ENCODE assay signal across 21 mouse cellular contexts in genomic region chr8:118809660-118810059, GRCm38 (mm10).
DNase-seq lines count a peak whose midpoint lies in the region; ATAC-seq lines count a peak whose summit lies in the region.
"Had no signal": no experiment of that assay in that cellular context is flagged by ENCODE, and none has a peak within 500 bp of the region (broad histone marks: within the 10 kb centered on the region; RNA-seq: fewer than 3 reads in every experiment).

No protein-coding gene starts in this region.

- DNase-seq in frontal cortex, postnatal 14 days (ENCODE audit: low spot score in 2 of 2), result no peak
- peak; percentile 23 to 40 for DNase-seq in right cerebral cortex, adult 2 months (ENCODE audit: low spot score in 2 of 2)
- DNase-seq in right cerebral cortex, postnatal 4 days, result no peak
- no peak for DNase-seq in heart, adult 8-10 months (ENCODE audit: low spot score)
- DNase-seq: adrenal gland, adult 8-10 months; adrenal gland, postnatal 14 days; adrenal gland, postnatal 36 days; B cell, adult 2 months; cerebellum, adult 11 months; cerebellum, adult 18-20 months; cerebellum, adult 8-10 months; cerebellum, adult 9-11 months; cerebellum, postnatal 14 days; cerebellum, postnatal 36 days; forebrain, postnatal 0 days had no signal

- ATAC-seq in frontal cortex, adult (ENCODE audit: low TSS enrichment), result peak; percentile 76
- ATAC-seq: activated CD4-positive, CD25-positive, alpha-beta regulatory T cell, adult 4 months; CD4-positive, CD25-positive, alpha-beta regulatory T cell, adult 4 months; forebrain, embryonic 13.5 days; forebrain, embryonic 15.5 days; forebrain, postnatal 0 days; Patski had no signal

Comparison
In these comparisons a context has a peak if more than half of its experiments do, and no peak if none do; other contexts are left out.
1. DNase-seq: peak in right cerebral cortex, adult 2 months (2 of 2); none in frontal cortex, postnatal 14 days (0 of 2), right cerebral cortex, postnatal 4 days (single experiment) and heart, adult 8-10 months (single experiment).